Mouse (Mus musculus) Muller cell, postnatal 12 days (primary cell): ENCODE results near the gene Myom1.
A peak's percentile ranks its signal among the peaks of the same experiment; 100 is the strongest.
"Not testable (repeated sequence)": the region's sequence is repeated elsewhere in the genome, so short reads cannot be mapped to it uniquely, and the experiment has no call there.

Source experiments
- DNase-seq: peaks from one replicate; pipeline ENCODE4 v3.0.0-alpha.2; 2015; ENCODE audit errors: inconsistent ontology term

Gene Myom1

DNA sequence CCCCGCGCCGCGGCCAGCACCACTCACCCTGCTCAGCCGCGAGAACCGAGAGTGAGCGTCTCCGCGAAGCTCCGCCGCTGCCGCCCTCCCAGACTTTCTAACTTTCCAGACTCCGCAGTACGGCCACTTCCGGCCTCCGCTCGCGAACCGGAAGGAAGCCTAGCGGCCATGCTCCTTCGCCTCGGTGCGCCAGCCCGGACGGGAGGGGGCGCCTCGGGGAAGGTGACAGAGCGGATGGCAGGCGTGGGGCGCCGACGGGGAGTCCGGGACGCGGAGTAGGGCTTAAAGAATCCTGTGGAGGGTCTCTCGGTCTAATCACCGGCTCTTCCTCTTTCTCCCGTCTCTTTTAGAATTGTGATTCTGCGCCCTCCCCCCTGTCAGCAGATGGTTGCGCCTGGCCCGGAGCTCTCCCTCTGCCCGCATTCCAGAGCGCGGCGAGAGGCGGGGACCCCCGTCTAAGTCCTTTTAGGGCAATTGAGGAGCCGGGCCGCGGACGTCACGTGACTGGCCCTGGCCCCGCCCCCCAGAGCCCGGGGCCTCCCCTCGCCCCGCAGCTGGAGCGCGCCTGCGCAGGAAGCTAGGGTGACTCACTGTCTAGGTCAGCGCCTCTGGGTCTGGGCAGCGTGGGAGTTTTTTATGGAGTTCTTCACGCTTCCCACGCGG lies at the start of gene Myom1:
Gene Myom1, plus strand, starts transcription at position 553 of the 663 bp plus-strand sequence.
- DNase-seq, result peak; percentile 100

DNA sequence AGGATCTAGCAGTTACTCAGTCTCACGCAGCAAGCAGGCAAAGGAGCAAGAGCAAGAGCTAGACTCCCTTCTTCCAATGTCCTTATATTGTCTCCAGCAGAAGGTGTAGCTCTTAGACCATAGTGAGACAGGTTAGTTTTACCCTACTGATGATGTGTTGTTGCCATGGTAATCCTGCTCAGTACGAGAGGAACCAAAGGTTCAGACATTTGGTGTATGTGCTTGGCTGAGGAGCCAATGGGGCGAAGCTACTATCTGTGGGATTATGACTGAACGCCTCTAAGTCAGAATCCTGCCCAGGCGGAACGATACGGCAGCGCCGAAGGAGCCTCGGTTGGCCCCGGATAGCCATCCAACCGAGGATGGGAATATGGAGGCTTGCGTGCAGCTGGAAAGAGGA lies 38.9 kb upstream of the Myom1 start:
- DNase-seq, result peak; percentile 90

DNA sequence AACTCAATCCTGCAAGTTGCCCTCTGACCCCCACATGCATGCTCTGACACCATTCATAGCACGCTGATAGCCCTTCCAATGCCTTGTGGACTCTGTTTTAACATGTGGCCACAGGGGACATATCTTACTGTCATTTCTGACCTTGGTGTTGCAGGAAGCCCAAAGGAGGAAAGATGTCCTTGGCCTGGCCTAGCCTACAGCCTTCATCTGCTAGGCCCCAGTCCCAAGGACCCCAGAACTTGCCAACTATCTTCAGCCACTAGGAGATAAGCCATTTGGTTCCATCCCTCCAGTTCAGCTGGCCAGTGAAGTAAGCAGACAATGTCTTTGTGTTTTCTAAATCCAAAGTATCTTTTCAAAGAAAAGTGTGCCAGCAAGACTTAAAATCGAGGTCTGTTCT lies 37.2 kb upstream of the Myom1 start:
- DNase-seq, result no peak

DNA sequence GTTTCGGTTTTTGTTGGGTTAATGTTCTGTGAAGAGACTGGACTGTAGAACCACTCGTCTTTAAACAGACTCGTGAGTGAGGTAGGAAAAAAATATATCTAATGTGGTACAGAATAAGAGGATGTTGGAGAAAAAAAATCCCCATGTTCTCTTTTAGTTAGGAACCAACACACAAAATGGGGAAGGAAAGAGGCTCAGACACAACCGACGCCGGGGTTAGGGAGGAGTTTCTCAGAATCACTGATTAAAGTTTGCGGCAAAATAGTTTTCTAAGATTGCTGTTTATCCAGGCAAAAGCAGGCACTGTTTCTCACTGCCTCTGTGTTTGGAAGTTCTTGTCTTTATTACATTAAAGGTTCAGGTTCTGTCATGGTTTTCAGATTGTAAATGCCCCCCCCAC lies 36.3 kb upstream of the Myom1 start:
- no peak for DNase-seq

DNA sequence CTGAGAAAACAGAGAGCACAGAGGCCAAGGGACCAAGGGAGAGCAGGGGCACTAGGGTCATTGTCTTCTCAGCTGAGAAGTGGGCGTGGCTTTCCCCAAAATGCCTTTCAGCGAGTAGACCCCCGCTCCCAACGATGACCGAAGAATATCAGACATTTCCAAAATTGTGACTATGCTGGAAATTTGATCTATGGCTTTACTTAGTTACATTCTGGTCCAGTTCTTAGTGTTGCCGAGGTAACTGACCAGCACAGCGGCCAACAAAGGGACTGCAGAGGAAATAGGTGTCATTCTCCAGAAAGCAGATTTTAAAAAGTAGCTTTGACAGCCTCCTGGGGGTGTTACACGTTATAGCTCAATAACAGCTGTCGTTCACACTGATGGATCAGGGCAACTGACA lies 35.2 kb upstream of the Myom1 start:
- DNase-seq, result no peak

DNA sequence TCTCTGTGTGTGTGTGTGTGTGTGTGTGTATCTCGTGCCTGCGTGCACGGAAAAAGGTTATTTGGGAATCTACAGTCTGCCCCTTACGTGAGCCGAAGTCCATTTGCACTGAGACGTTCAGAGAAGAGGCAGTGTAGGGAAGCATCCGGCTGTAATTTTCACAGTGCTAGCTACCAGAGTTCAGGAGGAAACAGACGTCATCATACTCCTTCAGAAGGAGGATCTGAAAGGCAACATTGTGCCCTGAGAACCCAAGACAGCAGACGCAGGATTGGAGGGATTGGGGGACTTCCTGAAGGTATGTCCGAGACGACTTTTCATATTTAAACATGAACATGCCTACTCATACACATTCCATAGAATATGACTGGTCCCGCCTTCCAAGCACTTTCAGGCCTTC lies 34.8 kb upstream of the Myom1 start:
- DNase-seq, result no peak

DNA sequence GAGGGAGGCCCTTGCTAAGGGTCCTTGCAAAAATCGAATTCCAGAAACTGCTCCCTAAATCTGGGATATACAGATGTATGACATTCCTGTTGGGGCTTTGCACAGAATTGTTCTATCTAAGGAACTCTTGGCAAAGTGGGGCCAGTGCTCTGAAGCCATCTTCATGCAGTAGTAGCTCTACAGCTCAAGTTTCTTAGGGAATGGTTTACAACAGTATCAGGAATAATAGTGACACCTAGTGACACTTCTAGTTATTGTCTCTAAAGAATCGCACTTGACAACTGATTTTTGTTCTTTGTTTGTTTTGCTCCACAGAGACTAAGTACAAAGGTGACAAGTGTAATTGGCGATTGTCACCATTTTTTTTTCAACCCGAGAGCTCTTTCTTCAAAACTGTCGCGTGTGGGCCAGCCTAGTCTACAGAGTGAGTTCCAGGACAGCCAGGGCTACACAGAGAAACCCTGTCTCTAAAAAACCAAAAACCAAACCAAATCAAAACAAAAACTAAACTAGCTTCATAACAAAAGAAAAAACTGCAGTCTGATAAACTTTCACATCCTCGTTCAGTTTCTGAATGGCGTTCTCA lies 33.7 kb upstream of the Myom1 start:
- DNase-seq, result peak; percentile 68

DNA sequence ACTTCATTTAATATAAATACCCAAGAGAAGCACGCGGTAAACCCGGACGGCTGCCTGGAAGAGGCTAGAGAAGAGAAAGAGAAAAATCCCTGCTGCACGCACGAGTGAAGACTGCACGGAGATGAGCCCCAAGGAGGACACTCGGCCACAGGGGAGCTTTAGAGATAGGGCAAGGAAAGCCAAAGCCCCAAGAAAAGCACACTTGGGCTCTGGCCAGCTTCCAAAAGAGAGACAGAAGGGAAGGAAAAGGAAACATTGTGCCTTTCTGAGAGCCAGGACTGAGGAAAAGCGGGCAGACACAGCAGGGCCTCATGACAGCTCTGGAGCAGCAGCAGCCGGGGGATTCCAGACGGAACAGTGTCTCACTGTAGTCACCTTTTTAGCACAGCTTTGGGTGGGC lies 31.2 kb upstream of the Myom1 start:
- no peak for DNase-seq

DNA sequence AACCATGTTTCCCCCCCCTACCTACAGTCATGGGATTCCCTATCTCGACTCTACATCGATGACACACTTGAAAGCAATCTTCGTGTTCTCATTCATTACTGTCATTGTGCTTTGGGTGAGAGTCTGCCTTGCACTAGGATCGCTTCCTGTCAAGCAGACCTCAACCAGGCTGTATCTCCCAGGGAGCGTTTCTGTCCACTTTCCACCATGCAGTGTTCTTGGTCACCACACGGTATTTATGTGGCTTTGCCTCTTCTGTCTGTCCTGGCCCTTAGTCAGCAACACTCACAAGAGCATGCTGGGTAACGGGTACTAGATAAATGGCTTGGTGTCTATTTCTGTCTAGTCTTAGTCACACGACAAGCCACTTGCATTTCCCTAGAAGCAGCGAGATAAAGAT lies 29.0 kb upstream of the Myom1 start:
- DNase-seq, result no peak

DNA sequence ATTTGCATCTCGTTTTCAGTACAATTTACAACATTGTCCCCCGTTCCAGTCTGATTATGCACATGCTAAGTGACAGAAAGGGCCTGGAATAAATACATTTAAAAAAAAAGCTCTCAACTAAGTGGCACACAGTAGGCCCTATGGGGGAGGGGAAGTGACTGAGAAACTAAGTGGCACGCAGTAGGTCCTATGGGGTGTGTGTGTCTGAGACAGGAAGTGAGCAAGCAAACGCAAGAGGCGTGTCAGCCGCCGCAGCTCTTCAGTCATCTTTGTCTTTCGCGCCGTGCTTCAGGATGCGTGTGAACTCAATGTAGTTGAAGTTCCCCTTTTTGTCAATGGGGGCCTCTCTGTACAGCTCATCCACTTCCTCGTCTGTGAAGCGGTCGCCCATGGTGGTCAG lies 28.4 kb upstream of the Myom1 start:
- DNase-seq, result not testable (repeated sequence)

DNA sequence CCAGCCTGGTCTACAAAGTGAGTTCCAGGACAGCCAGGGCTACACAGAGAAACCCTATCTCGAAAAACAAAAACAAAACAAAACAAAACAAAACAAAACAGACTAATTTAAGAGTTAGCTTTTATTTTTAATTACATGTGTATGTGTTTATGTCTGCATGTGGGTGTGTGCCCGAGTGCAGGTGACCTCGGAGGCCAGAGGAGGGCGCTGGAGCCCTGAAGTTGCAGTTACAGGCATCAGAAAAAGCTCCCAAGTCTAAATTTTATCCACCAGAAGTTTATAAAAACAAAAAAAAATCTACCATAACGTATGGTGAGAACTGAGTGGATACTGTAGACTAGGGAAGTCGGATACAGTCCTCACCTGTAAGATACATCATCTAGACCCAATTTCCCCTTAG lies 24.6 kb upstream of the Myom1 start:
- DNase-seq, result no peak

DNA sequence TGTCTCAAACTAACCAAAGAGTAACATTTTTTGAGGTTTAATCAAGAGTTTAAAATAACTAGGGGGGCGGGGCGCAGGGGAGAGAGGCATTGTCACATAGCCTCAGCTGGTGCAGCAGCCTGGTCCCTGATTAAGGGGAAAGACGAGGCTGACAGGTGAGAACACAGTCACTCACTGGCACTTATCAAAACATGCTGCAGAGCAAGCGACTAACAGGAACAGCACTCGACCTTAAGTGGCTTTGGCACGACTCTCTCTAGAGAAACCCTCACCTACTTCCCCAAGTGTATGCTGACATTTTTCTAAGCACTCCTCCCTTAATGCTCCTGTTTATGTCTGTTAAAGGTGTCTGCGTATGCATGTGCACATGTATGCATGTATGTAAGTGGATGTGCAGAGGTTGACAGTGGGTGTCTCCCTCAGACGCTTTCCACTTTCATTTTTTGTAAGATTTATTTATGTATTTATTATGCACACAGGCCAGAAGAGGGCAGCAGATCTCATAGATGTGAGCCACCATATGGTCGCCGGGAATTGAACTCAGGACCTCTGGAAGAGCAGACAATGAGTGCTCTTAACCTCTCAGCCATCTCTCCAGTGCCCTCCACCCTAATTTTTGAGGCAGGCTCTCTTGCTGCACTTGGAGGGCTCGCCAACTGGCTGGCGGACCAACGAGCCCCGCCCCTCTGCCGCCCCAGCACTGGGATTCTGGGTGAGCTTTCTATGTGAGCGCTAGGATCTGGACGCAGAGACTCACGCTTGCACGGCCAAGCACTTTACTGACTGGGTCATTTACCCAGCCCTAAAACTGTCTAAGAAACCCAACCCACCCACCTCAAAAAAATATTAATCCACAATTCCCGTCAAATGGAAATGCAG lies 22.8 kb upstream of the Myom1 start:
- DNase-seq, result no peak

DNA sequence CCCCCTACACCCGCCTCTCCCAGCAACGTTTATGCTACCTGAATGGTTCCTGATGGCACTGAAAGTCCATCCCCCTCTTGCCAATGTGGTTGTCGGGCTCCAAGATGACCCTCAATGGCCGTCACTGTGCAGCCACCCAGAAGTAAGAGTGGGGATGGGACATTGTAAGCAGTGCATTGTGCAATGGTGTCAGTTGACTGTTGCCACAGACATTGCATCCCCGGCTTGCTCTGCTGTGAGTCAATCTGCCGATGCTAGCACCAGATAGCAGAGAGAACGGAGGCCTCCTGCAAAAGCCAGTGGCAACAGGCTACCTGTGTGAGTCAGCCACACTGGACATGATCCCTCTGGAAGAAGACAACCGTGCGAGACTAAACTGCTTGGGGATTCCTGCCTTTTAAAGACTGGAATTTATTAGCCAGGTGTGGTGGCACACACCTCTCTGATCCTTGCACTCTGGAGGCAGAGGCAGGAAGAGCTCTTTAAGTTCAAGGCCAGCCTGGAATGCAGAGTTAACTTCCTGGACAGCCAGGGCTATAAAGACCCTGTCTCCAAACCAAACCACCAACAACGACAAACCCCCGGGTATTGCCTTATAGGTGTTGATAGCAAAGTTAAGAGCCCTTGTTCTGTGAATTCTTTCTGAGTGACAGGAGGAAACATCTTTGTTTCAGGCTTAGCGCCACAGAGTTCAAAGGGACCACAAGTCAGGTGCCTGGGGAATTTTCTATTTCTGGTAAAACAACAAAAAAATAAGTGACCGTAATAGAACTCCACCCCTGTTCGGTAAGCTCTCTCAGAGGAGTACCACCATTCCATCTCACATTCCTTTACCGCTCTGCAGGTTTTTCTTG lies 16.7 kb upstream of the Myom1 start:
- DNase-seq, result no peak

DNA sequence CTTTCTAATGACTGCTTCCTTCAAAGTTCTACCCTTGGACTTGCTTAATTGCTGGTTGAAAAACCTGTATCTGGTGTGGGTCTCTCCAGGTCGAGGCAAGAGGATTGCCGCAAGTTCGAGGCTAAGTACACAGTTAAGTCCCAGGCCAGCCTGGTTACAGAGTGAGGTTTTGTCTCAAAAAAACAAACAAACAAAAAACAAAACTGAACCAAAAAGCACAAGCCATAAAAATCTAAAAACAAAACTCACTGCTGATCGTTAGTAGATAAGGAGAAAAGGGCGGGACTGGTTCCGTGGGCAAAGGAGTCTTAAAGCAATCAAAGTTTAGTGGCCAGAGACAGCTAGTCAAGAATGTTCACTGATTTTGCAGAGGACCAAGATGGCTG lies 16.1 kb upstream of the Myom1 start:
- DNase-seq, result no peak

DNA sequence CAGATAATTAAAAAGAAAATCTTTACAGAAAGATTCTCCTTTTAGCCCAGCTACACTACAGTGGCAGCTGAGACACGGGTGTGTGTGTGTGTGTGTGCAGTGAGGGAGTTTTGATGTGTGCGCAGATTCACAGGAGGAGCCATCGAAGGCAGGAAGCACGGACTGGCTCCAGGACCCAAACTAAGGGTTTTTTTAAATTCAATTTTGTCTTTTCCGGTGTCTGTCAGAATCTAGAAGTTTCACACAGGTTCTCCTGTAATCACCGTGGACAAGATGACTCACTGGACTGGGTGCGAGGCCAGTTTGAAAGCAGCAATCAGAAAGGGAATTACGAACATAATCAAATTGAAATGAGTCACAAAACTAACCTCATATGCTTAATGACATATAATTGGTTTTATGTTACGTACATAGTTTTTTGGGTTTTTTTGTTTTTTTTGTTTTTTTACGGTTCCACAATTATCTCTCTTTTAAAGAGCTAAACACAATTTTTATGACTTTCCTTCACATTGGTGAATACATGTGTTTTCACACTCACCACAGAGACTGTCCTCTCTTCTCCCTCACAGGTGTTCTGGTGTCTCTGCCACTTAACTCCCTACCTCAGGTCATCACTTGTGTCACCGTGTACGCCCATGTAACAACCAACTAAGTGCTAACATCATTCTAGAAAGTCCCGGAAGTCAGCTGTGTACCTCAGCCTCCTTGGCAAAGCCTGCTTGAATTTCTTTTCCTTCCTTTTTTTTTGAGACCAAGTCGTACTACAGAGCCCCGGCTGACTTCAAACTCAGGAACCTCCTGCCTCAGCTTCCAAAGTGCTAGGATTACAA lies 15.4 kb upstream of the Myom1 start:
- DNase-seq, result no peak

DNA sequence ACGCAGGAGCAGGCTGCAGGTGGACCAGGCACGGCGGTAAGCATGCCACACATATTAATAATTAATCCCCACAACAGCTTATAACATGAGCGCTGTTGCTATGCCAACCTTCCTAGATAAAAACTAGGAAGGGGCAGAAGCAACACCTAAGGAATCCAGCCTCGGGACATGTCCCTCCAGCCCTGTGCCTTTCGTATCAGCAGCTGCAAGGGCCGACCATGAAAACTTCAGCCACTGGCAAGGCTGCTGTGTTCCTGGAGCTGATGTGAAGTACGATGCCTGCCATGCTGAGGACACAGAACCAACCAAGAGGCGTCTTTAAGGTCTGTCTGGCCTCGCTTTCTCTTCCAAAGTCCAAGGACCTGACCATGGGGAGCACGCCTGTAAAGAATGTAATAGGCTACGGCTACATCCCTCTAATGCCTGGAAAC lies 14.1 kb upstream of the Myom1 start:
- no peak for DNase-seq

DNA sequence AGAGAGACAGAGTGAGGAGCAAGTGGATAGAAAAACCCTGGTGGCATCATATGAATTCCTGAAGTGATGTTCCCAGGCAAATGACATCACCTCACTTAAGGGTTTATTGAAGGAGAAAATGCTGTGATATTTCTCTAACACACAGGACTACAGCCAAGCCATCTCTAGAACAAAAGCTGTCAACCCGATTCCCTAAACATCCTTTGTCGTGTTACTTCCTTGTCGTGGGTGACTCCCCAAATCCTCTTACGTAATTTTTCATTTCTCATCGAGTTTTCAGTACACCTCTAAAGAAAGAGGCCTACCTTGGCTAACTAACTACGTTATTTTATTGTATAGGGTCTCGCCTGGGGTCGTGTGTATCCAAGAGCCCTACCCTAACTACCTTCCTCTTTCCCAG lies 13.0 kb upstream of the Myom1 start:
- DNase-seq, result peak; percentile 53

DNA sequence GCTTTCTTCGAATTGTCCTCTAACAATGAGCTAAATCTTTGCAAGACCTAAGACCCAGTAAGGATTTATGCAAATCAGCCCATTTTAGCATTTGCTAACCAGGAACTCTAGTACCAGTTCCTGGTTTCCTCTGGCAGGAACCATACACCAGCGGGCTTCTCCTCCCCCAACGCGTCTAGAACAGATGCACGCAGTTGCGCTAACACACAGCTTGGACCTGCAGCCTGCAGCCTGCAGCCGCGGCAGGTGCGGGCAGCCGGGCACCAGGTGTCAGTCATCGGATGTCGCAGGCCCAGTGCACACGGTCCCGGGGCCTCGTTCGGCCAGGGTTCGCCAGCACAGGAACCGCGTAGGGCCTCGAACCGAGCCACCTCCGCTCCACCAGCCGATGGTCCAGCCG lies 12.4 kb upstream of the Myom1 start:
- no peak for DNase-seq

DNA sequence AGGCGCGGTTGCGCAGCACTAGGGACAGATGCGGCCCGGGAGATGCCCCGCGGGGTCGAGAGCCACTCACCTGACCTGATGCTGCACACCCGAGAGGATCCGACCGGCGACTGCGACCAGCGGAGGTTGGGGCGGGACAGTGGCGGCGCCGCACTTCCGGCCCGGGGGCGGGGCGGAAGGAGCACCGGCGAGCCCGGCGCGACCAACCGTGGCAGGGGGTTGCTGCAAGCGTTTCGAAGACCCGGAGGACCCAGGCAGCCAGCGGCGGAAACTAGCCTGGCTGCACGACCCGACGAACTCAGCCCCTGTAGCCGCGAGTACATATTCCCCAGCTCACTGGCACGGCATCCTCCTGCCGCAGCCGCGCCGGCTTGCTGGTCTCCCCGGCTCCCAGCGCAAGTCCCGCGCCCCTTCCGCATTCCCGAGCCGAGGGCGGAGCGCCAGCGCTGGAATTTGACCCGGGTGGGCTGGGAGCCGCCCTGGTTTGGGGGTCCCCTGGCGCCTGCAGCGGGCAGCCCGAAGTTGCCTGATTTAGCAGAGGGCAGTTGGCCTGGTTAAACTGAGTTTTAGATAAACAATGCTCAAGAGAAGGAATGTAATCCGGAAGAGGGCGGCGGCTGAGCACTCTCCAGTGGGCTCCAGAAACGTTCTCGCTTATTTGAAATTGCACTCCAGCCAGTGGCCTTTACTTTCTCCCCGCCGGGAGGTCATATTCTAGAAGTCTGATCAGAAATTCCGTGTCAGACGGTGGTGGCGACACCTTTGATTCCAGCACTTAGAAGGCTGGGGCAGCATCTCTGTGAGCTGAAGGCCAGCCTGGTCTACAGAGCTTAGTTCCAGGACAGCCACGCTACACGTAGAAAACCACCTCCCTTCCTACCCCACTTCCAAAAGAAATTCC lies 11.8 kb upstream of the Myom1 start:
- DNase-seq, result peak; percentile 89
